Mouse (Mus musculus) megakaryocyte-erythroid progenitor cell, adult 5-6 weeks (primary cell): ENCODE measurements around the gene Rcan1. TPM values are rescaled to one million over a fixed set of nuclear protein-coding genes. Genes with fewer than 3 reads are reported as not detected.
A peak's percentile ranks its signal among the peaks of the same experiment; 100 is the strongest.

Source experiments
- ATAC-seq: replicated peaks from 2 replicates; pipeline ENCODE4 v1.8.0; 2016; ENCODE audit warnings: mild to moderate bottlenecking, inconsistent platforms; ENCODE audit not compliant: severe bottlenecking, poor library complexity, low FRiP score, low TSS enrichment
- total RNA-seq, 2 experiments: library from RNA; stranded (forward) in 1 of 2; stranded (reverse) in 1 of 2; fragments of 200-1000, 215-1000 nt in 1 of 2; fragments of >200 nt in 1 of 2; fragmentation: Nextera tagmentation in 1 of 2; gene quantifications; 2 replicates each; pipeline ENCODE4 v1.2.3; 2014 to 2017

Rcan1 gene
- total RNA-seq, 2 experiments from 2014 or later: 7.9 to 12.7 TPM

DNA sequence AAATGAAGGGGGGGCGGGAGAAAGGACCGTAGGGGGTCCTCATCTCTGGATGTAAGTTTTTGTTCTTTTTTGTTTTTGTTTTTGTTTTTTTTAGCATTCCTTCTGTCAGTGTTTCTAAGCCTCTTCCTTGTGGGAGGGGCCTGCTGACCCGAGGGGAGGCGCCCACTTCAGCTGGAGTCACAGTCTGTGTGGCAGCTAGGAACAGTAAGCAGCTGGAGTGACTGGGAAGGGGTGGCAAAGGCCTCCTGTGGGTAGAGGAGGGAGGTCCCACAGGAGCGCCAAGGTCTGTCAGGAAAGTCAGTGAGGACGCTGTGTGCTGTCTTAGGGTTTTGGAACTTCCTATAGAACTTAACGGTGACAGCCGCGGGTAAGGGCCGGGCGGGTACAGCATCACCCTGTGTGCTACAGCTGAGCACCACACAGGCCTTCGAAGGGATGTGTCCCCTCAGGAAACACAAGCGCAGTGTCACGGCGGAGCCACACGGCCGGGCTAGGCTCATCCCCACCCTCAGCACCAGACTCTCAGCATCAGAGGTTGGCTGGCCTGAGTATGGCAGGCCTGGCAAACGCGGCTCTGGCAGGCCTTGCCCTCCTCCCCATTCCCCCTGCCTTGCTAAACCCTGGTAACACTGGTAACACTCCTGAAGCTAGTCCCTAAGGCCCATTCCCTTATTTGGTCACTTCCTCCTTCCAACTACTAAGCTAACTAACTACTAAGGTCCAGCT is 58.5 kb downstream of the Rcan1 start:
- ATAC-seq: no peak

GRCm38 (mm10) chr16:92410344-92410743 is 60.3 kb downstream of the Rcan1 start:
- no peak for ATAC-seq

GRCm38 (mm10) chr16:92407883-92408282 is 62.8 kb downstream of the Rcan1 start:
- no peak for ATAC-seq

GRCm38 (mm10) chr16:92404141-92404540 is 66.5 kb downstream of the Rcan1 start:
- ATAC-seq: no peak

DNA sequence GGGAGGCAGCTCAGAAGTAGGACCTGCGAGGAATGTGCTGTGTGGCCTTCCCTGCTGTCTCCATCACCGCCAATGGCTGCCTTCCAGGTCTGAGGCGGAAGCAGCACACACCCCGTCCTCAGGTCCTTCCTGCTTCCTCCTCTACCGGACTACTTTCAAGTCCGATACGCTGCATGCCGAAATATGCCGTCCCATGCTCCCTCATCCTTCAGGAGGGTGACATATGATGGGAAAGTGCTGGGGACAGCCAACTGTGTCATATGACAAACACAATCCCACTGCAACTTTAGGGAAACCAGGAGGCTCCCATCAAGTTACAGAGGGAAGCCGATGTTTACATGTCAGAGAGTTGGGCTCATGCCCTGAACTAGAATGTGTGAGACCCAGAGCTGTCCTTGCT is 67.6 kb downstream of the Rcan1 start:
- ATAC-seq: no peak

DNA sequence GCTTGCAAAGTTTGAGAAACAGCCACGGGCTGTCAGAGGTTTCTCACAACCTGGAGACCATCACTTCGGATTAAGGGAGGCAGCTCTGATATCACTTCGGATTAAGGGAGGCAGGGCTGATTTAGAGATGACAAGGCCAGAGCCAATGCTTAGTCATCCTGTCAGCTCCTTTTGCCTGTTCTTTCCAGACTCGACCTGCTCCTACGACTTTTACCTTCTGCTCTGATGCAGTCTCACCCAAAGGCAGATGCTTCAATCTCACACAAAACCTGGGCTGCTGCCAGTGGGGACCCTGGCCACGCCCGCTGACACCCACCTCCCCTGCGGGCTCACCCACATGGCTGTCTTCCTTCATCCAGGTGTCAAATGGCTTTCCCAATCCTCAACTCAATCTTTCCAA is 68.5 kb downstream of the Rcan1 start:
- no peak for ATAC-seq

DNA sequence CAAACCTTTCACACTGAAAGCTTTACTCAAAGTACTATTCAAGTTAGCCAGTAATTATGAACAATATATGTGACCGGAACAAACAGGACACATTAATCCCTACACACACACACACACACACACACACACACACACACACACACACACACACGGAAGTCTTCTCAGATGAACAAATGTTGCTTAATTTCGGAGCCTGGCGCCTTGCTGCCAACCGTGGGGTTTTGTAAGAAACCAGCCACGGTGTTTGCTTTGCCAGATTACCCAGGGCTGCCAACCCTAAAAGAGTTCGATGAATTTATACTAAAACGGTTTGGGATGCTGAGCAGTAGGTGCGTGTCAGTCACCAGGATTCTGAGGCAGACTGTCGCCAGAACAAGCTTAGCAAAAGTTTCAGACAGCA is 69.5 kb downstream of the Rcan1 start:
- ATAC-seq: no peak

GRCm38 (mm10) chr16:92399490-92400458 is 70.9 kb downstream of the Rcan1 start:
- ATAC-seq: peak; percentile 71

DNA sequence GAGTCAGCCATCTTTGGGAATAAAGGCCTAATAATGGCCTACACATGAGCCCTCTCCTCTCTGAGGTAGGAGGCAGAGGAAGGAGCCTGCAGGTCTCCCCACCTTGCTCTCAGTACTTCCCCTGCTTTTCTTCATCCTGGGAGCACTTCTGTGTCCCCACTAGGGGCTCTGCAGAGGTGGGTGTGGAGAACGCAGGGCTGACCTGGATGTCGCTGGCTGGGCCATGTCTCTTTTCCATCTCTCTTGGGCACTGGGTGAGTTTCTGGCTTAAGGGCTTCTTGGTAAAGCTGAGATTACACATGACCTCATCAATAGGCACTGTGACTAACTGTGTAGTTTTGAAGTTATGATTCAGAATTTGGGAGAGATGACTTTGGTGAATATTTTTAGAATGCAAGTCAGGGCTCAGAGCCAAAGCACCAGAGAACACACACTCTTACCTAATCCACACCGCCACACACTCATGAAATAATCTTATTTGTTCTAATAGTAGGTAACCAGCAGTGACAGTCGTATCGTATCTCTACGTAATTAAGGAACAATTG is 72.0 kb downstream of the Rcan1 start:
- ATAC-seq: no peak

- ATAC-seq: no peak
These were observed 72.7 kb downstream of the Rcan1 start for GRCm38 (mm10) chr16:92397745-92398573.

- peak; percentile 50; the same call in 1 of the 2 replicates for ATAC-seq
These were observed 76.9 kb downstream of the Rcan1 start for GRCm38 (mm10) chr16:92393732-92394131.

GRCm38 (mm10) chr16:92387692-92388091 is 83.0 kb downstream of the Rcan1 start:
- ATAC-seq: no peak

DNA sequence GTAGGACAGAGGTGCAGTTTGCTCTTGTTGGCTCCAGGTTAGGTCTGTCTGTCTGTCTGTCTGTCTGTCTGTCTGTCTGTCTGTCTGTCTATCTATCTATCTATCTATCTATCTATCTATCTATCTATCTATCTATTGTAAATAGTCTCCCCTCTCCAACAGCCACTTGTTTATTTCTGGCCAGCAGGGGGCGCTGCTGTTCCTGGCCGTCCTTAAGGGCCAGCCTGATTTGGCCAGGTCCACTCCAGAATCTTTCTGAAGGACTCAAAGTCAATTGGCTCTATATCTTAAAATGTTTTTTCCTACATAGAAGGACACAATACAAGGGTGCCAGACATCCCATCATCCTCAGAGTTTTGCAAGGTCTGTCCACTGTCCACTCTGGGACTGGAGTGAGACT is 85.6 kb downstream of the Rcan1 start:
- 0 out of 2 replicates have a peak, but pooled peaks have one; percentile 39 for ATAC-seq

DNA sequence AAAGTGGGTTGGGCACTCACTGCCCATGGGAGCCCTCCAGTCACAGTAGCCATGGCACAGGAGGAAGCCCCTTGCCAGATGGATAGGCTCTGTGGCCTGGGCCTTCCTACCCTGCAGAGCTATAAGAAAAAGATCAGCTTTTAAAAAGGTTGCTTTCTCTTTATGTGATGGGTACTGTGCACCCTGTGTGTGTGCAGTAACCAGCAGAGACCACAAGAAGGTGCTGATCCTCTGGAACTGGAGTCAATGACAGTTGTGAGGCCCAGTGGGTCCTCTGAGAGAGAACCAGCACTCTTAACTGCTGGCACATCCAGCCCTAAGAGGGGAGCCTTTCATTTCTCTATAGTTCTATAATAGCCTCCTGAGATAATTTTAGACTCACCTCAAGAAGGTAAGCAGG is 87.3 kb downstream of the Rcan1 start:
- ATAC-seq: no peak

DNA sequence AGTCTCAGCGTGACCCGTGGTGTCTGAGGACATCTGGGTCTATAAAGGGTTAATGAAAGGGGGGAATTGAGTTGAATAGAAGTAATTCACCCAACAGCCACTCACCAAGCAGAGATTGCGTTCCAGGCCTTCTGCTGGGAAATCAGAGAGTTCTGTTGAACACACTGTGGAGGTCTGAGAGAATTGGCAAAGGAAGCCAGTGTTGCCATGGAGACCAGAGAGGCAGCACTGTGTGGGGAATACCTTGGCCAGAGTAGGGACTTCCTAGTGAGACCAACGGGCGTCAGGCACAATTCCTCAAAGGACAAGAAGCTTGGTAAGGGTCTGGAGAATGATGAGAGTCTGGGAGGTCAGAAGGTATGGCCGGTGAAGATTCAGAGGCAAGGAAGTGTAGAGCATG is 88.2 kb downstream of the Rcan1 start:
- no peak for ATAC-seq

DNA sequence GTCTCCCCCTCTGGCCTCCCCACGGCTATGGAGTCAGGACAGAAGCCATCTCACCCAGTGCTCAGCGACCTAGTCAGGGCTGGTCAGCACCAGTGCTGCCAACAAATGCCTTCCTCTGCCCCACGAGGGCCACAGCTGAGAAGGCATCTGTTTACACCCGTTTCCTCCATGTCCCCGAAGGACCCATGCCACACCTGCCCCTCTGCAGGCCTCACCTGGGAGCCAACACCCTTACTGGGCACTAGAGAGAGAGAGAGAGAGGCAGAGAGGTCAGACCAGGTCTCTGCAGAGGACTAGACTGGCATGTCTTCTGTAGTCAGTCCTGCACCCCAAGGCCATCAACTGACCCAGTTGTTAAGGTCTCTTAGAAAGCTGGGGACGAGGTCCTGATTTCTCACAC is 89.6 kb downstream of the Rcan1 start:
- no peak for ATAC-seq

- no peak for ATAC-seq
These were observed 93.7 kb downstream of the Rcan1 start for GRCm38 (mm10) chr16:92376976-92377375.

- no peak for ATAC-seq
These were observed 99.0 kb downstream of the Rcan1 start for GRCm38 (mm10) chr16:92371623-92372022.

DNA sequence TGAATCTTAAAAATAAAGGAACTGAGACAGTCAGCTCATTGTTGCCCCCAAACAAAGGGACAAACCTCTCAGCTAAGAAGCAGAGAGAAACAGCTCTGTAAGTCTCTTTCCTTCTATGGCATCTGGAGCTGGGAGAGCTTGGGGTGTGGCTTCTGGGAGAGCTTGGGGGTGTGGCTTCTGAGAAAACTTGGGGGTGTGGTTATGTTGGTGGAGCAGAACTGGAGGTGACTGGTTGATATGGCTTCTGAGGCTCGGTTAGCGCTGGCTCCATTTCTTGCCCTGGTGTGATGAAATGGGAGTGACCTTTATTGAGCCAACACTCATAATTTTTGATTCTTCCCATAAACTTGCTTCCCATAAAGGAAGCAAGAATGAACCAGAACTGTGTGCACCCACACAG is 101.4 kb downstream of the Rcan1 start:
- ATAC-seq: peak; percentile 90
